Mouse (Mus musculus): ENCODE measurements around the gene Commd8.

GRCm38 (mm10) chr5:72133906-72134305 is 34.1 kb downstream of the Commd8 start:
- TF ChIP-seq ZC3H11A (IDR thresholded peaks at IDR 0.05; ENCODE audit: borderline replicate concordance, low read depth, low read length): no peak
- TF ChIP-seq ZNF384 (IDR thresholded peaks at IDR 0.05; ENCODE audit: low read depth, low read length): 0 out of 2 replicates have a peak, but pooled peaks have one; percentile 34
- no peak for TF ChIP-seq CHD2 (IDR thresholded peaks at IDR 0.05; ENCODE audit: low read depth, low read length)
- no peak for TF ChIP-seq MAFK (IDR thresholded peaks at IDR 0.05; ENCODE audit: insufficient read depth, low read depth, low read length)
- no peak for TF ChIP-seq HCFC1 (IDR thresholded peaks at IDR 0.05; ENCODE audit: borderline replicate concordance, insufficient read depth, low read length)

All from ES-E14 (cell line).